Mouse (Mus musculus) midbrain, embryonic 12.5 days (tissue): ENCODE results near the gene Smarcd2. TPM values are rescaled to one million over a fixed set of nuclear protein-coding genes. Genes with fewer than 3 reads are reported as not detected.

Experiments
- ATAC-seq: fragments of 200-750 bp; cut with Nextera tagmentation; 2 replicates; pipeline ENCODE4 v1.8.0; 2017; ENCODE audit warnings: low read depth, moderate TSS enrichment, moderate library complexity; ENCODE audit not compliant: low FRiP score
- H3K27ac ChIP-seq: fragments of 300-500 bp; sonication (generic); replicated peaks from 2 replicates; pipeline ENCODE4 v1.5.1; 2016; ENCODE audit warnings: mild to moderate bottlenecking
- H3K27me3 ChIP-seq: fragments of 300-500 bp; sonication (generic); 2 replicates; pipeline ENCODE4 v1.6.1; 2016; ENCODE audit warnings: mild to moderate bottlenecking
- H3K36me3 ChIP-seq: fragments of 300-500 bp; sonication (generic); 2 replicates; pipeline ENCODE4 v1.6.1; 2016
- H3K4me1 ChIP-seq: fragments of 300-500 bp; sonication (generic); 2 replicates; pipeline ENCODE4 v1.6.1; 2016
- H3K4me2 ChIP-seq: fragments of 300-500 bp; sonication (generic); replicated peaks from 2 replicates; pipeline ENCODE4 v1.6.1; 2016; ENCODE audit warnings: mild to moderate bottlenecking, moderate library complexity
- H3K4me3 ChIP-seq: fragments of 300-500 bp; sonication (generic); 2 replicates; pipeline ENCODE4 v1.5.1; 2016; ENCODE audit warnings: mild to moderate bottlenecking
- H3K9ac ChIP-seq: fragments of 300-500 bp; sonication (generic); replicated peaks from 2 replicates; pipeline ENCODE4 v1.6.1; 2016; ENCODE audit warnings: mild to moderate bottlenecking, moderate library complexity
- H3K9me3 ChIP-seq: fragments of 300-500 bp; sonication (generic); 2 replicates; pipeline ENCODE4 v1.6.1; 2016; ENCODE audit warnings: mild to moderate bottlenecking
- WGBS: fragments of 180-500 bp; shearing (Covaris S2); methylation state at CpG from one replicate; pipeline ENCODE4 v1.1.7; 2016; 5-methylcytosine and 5-hydroxymethylcytosine counted together
- polyA plus RNA-seq: library from polyadenylated mRNA; unstranded; fragments of >200 nt; fragmentation: Nextera tagmentation; extraction: Ambion mirVana; gene quantifications from 2 replicates; pipeline ENCODE4 v1.2.1, GENCODE M21; 2016

The Smarcd2 gene
- 23.9 and 24.1 TPM in 2 replicates for polyA plus RNA-seq

GRCm38 (mm10) chr11:106272644-106273310, at the start of gene Smarcd2:
Smarcd2 (minus strand) TSS chr11:106272972.
- peak; percentile 92 for ATAC-seq
- Histone ChIP-seq H3K9ac (peak within 1 kb of the TSS; percentile 96), H3K4me2 (peak within 1 kb of the TSS; percentile 72), H3K4me3 (peak within 1 kb of the TSS; percentile 87), H3K9me3 (no peaks in the 10 kb centered on the region), H3K27me3 (peaks cover 4% of the 10 kb centered on the region; the same call in 1 of the 2 replicates), H3K36me3 (no peaks in the 10 kb centered on the region), H3K27ac (peak within 1 kb of the TSS; percentile 91), H3K4me1 (peaks cover 48% of the 10 kb centered on the region)
- WGBS: under 1% methylated on average over 68 of the region's 72 CpGs

- H3K4me2 ChIP-seq: no peak overlapping the region
- H3K27ac ChIP-seq: no peak overlapping the region
- H3K9ac ChIP-seq: no peak overlapping the region
- H3K4me1 ChIP-seq: no peaks in the 10 kb centered on the region
- 0 out of 2 replicates have a peak, but pooled peaks cover 3% of the 10 kb centered on the region for H3K27me3 ChIP-seq
- WGBS: 76% methylated on average over 21 of the region's 21 CpGs
- no peak overlapping the region for H3K4me3 ChIP-seq
- no peaks in the 10 kb centered on the region for H3K36me3 ChIP-seq
- no peak for ATAC-seq
- H3K9me3 ChIP-seq: no peaks in the 10 kb centered on the region
Observed at GRCm38 (mm10) chr11:106318406-106319366, 45.9 kb upstream of the Smarcd2 start.

- Histone ChIP-seq H3K27ac (no peak overlapping the region), H3K4me3 (no peak overlapping the region), H3K4me2 (no peak overlapping the region), H3K4me1 (no peaks in the 10 kb centered on the region), H3K36me3 (no peaks in the 10 kb centered on the region), H3K9me3 (no peaks in the 10 kb centered on the region), H3K9ac (no peak overlapping the region), H3K27me3 (0 out of 2 replicates have a peak, but pooled peaks cover 3% of the 10 kb centered on the region)
- no peak for ATAC-seq
- WGBS: 83% methylated on average over 7 of the region's 7 CpGs
Observed at GRCm38 (mm10) chr11:106317801-106318200, 45.0 kb upstream of the Smarcd2 start.

- H3K4me3 ChIP-seq: no peak overlapping the region
- no peak overlapping the region for H3K27ac ChIP-seq
- ATAC-seq: no peak
- no peak overlapping the region for H3K9ac ChIP-seq
- H3K4me2 ChIP-seq: no peak overlapping the region
- H3K27me3 ChIP-seq: 0 out of 2 replicates have a peak, but pooled peaks cover 3% of the 10 kb centered on the region
- no peaks in the 10 kb centered on the region for H3K36me3 ChIP-seq
- 95% methylated on average over 1 of the region's 1 CpGs for WGBS
- no peaks in the 10 kb centered on the region for H3K9me3 ChIP-seq
- no peaks in the 10 kb centered on the region for H3K4me1 ChIP-seq
Observed at GRCm38 (mm10) chr11:106316416-106316815, 43.6 kb upstream of the Smarcd2 start.

GRCm38 (mm10) chr11:106314333-106314812, 41.6 kb upstream of the Smarcd2 start, which contains the start of gene Cd79b:
Cd79b (minus strand) TSS chr11:106314762.
- no peak for ATAC-seq
- 0 out of 2 replicates have a peak, but pooled peaks cover 3% of the 10 kb centered on the region for H3K27me3 ChIP-seq
- no peak within 1 kb of the TSS for H3K4me3 ChIP-seq
- no peaks in the 10 kb centered on the region for H3K9me3 ChIP-seq
- WGBS: 76% methylated on average over 9 of the region's 9 CpGs
- H3K27ac ChIP-seq: no peak within 1 kb of the TSS
- no peaks in the 10 kb centered on the region for H3K36me3 ChIP-seq
- H3K4me2 ChIP-seq: no peak within 1 kb of the TSS
- no peaks in the 10 kb centered on the region for H3K4me1 ChIP-seq
- no peak within 1 kb of the TSS for H3K9ac ChIP-seq

GRCm38 (mm10) chr11:106313533-106313932, 40.8 kb upstream of the Smarcd2 start:
- Histone ChIP-seq H3K4me1 (no peaks in the 10 kb centered on the region), H3K4me3 (no peak overlapping the region), H3K9ac (no peak overlapping the region), H3K27me3 (0 out of 2 replicates have a peak, but pooled peaks cover 3% of the 10 kb centered on the region), H3K27ac (no peak overlapping the region), H3K9me3 (no peaks in the 10 kb centered on the region), H3K4me2 (no peak overlapping the region), H3K36me3 (no peaks in the 10 kb centered on the region)
- no peak for ATAC-seq
- WGBS: 71% methylated on average over 5 of the region's 5 CpGs

GRCm38 (mm10) chr11:106310123-106310522, 37.4 kb upstream of the Smarcd2 start:
- 67% methylated on average over 5 of the region's 5 CpGs for WGBS
- no peaks in the 10 kb centered on the region for H3K4me1 ChIP-seq
- no peaks in the 10 kb centered on the region for H3K27me3 ChIP-seq
- H3K36me3 ChIP-seq: no peaks in the 10 kb centered on the region
- H3K4me2 ChIP-seq: no peak overlapping the region
- ATAC-seq: no peak
- no peaks in the 10 kb centered on the region for H3K9me3 ChIP-seq
- H3K4me3 ChIP-seq: no peak overlapping the region
- no peak overlapping the region; the same call in 1 of the 2 replicates for H3K9ac ChIP-seq
- H3K27ac ChIP-seq: no peak overlapping the region

- H3K27ac ChIP-seq: no peak overlapping the region
- no peak overlapping the region for H3K4me3 ChIP-seq
- no peak overlapping the region for H3K9ac ChIP-seq
- no peaks in the 10 kb centered on the region for H3K4me1 ChIP-seq
- H3K27me3 ChIP-seq: no peaks in the 10 kb centered on the region
- H3K9me3 ChIP-seq: no peaks in the 10 kb centered on the region
- WGBS: 82% methylated on average over 11 of the region's 11 CpGs
- ATAC-seq: no peak
- H3K36me3 ChIP-seq: no peaks in the 10 kb centered on the region
- no peak overlapping the region for H3K4me2 ChIP-seq
Observed at GRCm38 (mm10) chr11:106308162-106308561, 35.4 kb upstream of the Smarcd2 start.

- Histone ChIP-seq H3K9me3 (no peaks in the 10 kb centered on the region), H3K27ac (no peak overlapping the region), H3K27me3 (no peaks in the 10 kb centered on the region), H3K9ac (no peak overlapping the region), H3K4me3 (no peak overlapping the region), H3K4me1 (no peaks in the 10 kb centered on the region), H3K36me3 (no peaks in the 10 kb centered on the region), H3K4me2 (no peak overlapping the region)
- WGBS: 82% methylated on average over 5 of the region's 5 CpGs
- ATAC-seq: no peak
Observed at GRCm38 (mm10) chr11:106307432-106307831, 34.7 kb upstream of the Smarcd2 start.

GRCm38 (mm10) chr11:106306758-106307157, 34.0 kb upstream of the Smarcd2 start:
- no peak overlapping the region for H3K4me2 ChIP-seq
- no peaks in the 10 kb centered on the region for H3K27me3 ChIP-seq
- no peak overlapping the region for H3K4me3 ChIP-seq
- H3K27ac ChIP-seq: no peak overlapping the region
- H3K9ac ChIP-seq: no peak overlapping the region
- H3K9me3 ChIP-seq: no peaks in the 10 kb centered on the region
- WGBS: 83% methylated on average over 9 of the region's 9 CpGs
- no peak for ATAC-seq
- no peaks in the 10 kb centered on the region for H3K4me1 ChIP-seq
- H3K36me3 ChIP-seq: no peaks in the 10 kb centered on the region

- Histone ChIP-seq H3K9ac (no peak overlapping the region), H3K4me3 (no peak overlapping the region), H3K4me2 (no peak overlapping the region), H3K36me3 (no peaks in the 10 kb centered on the region), H3K27ac (no peak overlapping the region), H3K4me1 (no peaks in the 10 kb centered on the region), H3K9me3 (no peaks in the 10 kb centered on the region), H3K27me3 (no peaks in the 10 kb centered on the region)
- no peak for ATAC-seq
- 81% methylated on average over 3 of the region's 3 CpGs for WGBS
Observed at GRCm38 (mm10) chr11:106306065-106306385, 33.3 kb upstream of the Smarcd2 start.
